Mouse (Mus musculus) forebrain, embryonic 14.5 days (tissue): Measurements from ENCODE around the gene Pak1ip1. TPM values are rescaled to one million over a fixed set of nuclear protein-coding genes. Genes with fewer than 3 reads are reported as not detected.
"Not testable (repeated sequence)": the region's sequence is repeated elsewhere in the genome, so short reads cannot be mapped to it uniquely, and the experiment has no call there.

Experiments used
- ATAC-seq: fragments of 200-750 bp; cut with Nextera tagmentation; 2 replicates; pipeline ENCODE4 v1.8.0; 2017; ENCODE audit warnings: mild to moderate bottlenecking, moderate library complexity
- DNase-seq: peaks from one replicate; pipeline ENCODE4 v3.0.0-alpha.2; 2015; ENCODE audit warnings: low spot score
- H3K27ac ChIP-seq: fragments of 300-500 bp; sonication (generic); 2 replicates; pipeline ENCODE4 v1.5.1; 2014; ENCODE audit warnings: low read depth, mild to moderate bottlenecking, control low read depth, low read length, moderate library complexity
- H3K27me3 ChIP-seq: fragments of 300-500 bp; sonication (generic); replicated peaks from 2 replicates; pipeline ENCODE4 v1.6.1; 2014; ENCODE audit warnings: low read length, control low read depth, mixed read lengths; ENCODE audit not compliant: control insufficient read depth, insufficient read depth
- H3K36me3 ChIP-seq: fragments of 300-500 bp; sonication (generic); 2 replicates; pipeline ENCODE4 v1.6.1; 2014; ENCODE audit warnings: low read length, control low read depth; ENCODE audit not compliant: control insufficient read depth, insufficient read depth
- H3K4me1 ChIP-seq: fragments of 300-500 bp; sonication (generic); 2 replicates; pipeline ENCODE4 v1.6.1; 2014; ENCODE audit warnings: antibody characterized with exemption, low read length, control low read depth; ENCODE audit not compliant: control insufficient read depth, insufficient read depth
- H3K4me2 ChIP-seq: fragments of 300-500 bp; sonication (generic); 2 replicates; pipeline ENCODE4 v1.6.1; 2014; ENCODE audit warnings: mild to moderate bottlenecking, control low read depth, low read length
- H3K4me3 ChIP-seq: fragments of 300-500 bp; sonication (generic); 2 replicates; pipeline ENCODE4 v1.5.1; 2014; ENCODE audit warnings: low read depth, low read length, control low read depth
- H3K9ac ChIP-seq: fragments of 300-500 bp; sonication (generic); 2 replicates; pipeline ENCODE4 v1.6.1; 2014; ENCODE audit warnings: mild to moderate bottlenecking, low read length, control low read depth, moderate library complexity
- H3K9me3 ChIP-seq: fragments of 300-500 bp; sonication (generic); replicated peaks from 2 replicates; pipeline ENCODE4 v1.6.1; 2016; ENCODE audit warnings: low read length, control low read depth, mixed read lengths; ENCODE audit not compliant: control insufficient read depth
- WGBS: fragments of 180-500 bp; shearing (Covaris S2); extraction: QIAGEN DNeasy Blood & Tissue Kit; methylation state at CpG from one replicate; pipeline ENCODE4 v1.1.7; 2014; 5-methylcytosine and 5-hydroxymethylcytosine counted together
- polyA plus RNA-seq: library from polyadenylated mRNA; unstranded; fragments of >200 nt; fragmentation: Nextera tagmentation; extraction: Ambion mirVana; gene quantifications from 2 replicates; pipeline ENCODE4 v1.2.1, GENCODE M21; 2014

Gene Pak1ip1
- polyA plus RNA-seq, 1 experiment from 2014 or later: 86.7 TPM

DNA sequence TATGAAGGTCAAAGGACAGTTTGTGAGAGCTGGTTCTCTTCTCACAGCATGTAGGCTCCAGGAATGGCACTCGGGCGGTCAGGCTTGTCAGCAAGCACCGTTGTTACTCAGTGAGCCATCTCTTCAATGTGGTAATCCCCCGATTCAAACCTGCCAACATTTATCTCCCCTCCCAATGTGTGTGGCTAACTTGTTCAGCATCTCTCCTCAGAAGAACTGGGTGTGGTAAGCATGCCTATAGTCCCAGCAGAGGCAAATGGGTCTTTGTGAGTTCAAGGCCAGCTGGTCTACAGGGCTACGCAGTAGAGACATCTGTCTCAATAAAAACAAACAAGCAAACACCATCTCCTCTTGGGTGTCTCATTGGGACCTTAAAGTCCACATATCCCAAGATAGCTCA, 27.8 kb upstream of the Pak1ip1 start:
- H3K36me3 ChIP-seq: no peaks in the 10 kb centered on the region
- H3K27me3 ChIP-seq: no peaks in the 10 kb centered on the region
- H3K4me2 ChIP-seq: no peak overlapping the region
- no peak for ATAC-seq
- no peaks in the 10 kb centered on the region for H3K9me3 ChIP-seq
- H3K27ac ChIP-seq: no peak overlapping the region
- H3K4me1 ChIP-seq: no peaks in the 10 kb centered on the region
- H3K4me3 ChIP-seq: no peak overlapping the region
- H3K9ac ChIP-seq: no peak overlapping the region
- DNase-seq: no peak
- WGBS: 85% methylated on average over 5 of the region's 5 CpGs

- ATAC-seq (no peak), DNase-seq (peak; percentile 39)
- Histone ChIP-seq H3K27me3 (no peaks in the 10 kb centered on the region), H3K9ac (no peak overlapping the region), H3K27ac (no peak overlapping the region), H3K4me3 (no peak overlapping the region), H3K36me3 (no peaks in the 10 kb centered on the region), H3K9me3 (no peaks in the 10 kb centered on the region), H3K4me1 (no peaks in the 10 kb centered on the region), H3K4me2 (no peak overlapping the region)
- 11% methylated on average over 7 of the region's 7 CpGs for WGBS
Measured at GRCm38 (mm10) chr13:40977609-40978008, 23.2 kb upstream of the Pak1ip1 start.

- no peak for ATAC-seq
- 88% methylated on average over 4 of the region's 4 CpGs for WGBS
- Histone ChIP-seq H3K4me1 (no peaks in the 10 kb centered on the region), H3K27me3 (no peaks in the 10 kb centered on the region), H3K27ac (no peak overlapping the region), H3K36me3 (no peaks in the 10 kb centered on the region), H3K4me2 (no peak overlapping the region), H3K4me3 (no peak overlapping the region), H3K9ac (no peak overlapping the region), H3K9me3 (no peaks in the 10 kb centered on the region)
- no peak for DNase-seq
Measured at GRCm38 (mm10) chr13:40978652-40979051, 22.2 kb upstream of the Pak1ip1 start.

- no peaks in the 10 kb centered on the region for H3K9me3 ChIP-seq
- DNase-seq (no peak), ATAC-seq (no peak)
- H3K27ac ChIP-seq: no peak overlapping the region
- no peak overlapping the region for H3K4me3 ChIP-seq
- H3K9ac ChIP-seq: no peak overlapping the region
- H3K27me3 ChIP-seq: no peaks in the 10 kb centered on the region
- no peak overlapping the region for H3K4me2 ChIP-seq
- no peaks in the 10 kb centered on the region for H3K36me3 ChIP-seq
- WGBS: 56% methylated on average over 2 of the region's 2 CpGs
- H3K4me1 ChIP-seq: no peaks in the 10 kb centered on the region
Measured at GRCm38 (mm10) chr13:40979321-40979720, 21.5 kb upstream of the Pak1ip1 start.

- no peak overlapping the region for H3K4me2 ChIP-seq
- no peaks in the 10 kb centered on the region for H3K9me3 ChIP-seq
- no peaks in the 10 kb centered on the region for H3K36me3 ChIP-seq
- ATAC-seq (no peak), DNase-seq (no peak)
- H3K4me1 ChIP-seq: no peaks in the 10 kb centered on the region
- H3K9ac ChIP-seq: no peak overlapping the region
- 81% methylated on average over 1 of the region's 1 CpGs for WGBS
- no peak overlapping the region for H3K4me3 ChIP-seq
- H3K27me3 ChIP-seq: no peaks in the 10 kb centered on the region
- H3K27ac ChIP-seq: no peak overlapping the region
Measured at GRCm38 (mm10) chr13:40982759-40983158, 18.1 kb upstream of the Pak1ip1 start.

- no peak for DNase-seq
- ATAC-seq: no peak
- 94% methylated on average over 5 of the region's 5 CpGs for WGBS
Measured at GRCm38 (mm10) chr13:40986081-40986480, 14.7 kb upstream of the Pak1ip1 start.

GRCm38 (mm10) chr13:40987608-40988303, 13.1 kb upstream of the Pak1ip1 start:
- 72% methylated on average over 4 of the region's 4 CpGs for whole genome bisulfite sequencing
- DNase-seq, H3K4me1 ChIP-seq, H3K4me3 ChIP-seq, H3K27ac ChIP-seq, H3K4me2 ChIP-seq, ATAC-seq, H3K9me3 ChIP-seq, H3K27me3 ChIP-seq, H3K36me3 ChIP-seq, H3K9ac ChIP-seq: not testable (repeated sequence)

More at GRCm38 (mm10) chr13:40986081-40986480, 14.7 kb upstream of the Pak1ip1 start:
- no peak overlapping the region for H3K9ac ChIP-seq
- no peaks in the 10 kb centered on the region for H3K9me3 ChIP-seq
- no peaks in the 10 kb centered on the region for H3K27me3 ChIP-seq
- H3K4me3 ChIP-seq: no peak overlapping the region
- no peaks in the 10 kb centered on the region for H3K36me3 ChIP-seq
- H3K4me2 ChIP-seq: no peak overlapping the region
- no peaks in the 10 kb centered on the region for H3K4me1 ChIP-seq
- no peak overlapping the region for H3K27ac ChIP-seq

DNA sequence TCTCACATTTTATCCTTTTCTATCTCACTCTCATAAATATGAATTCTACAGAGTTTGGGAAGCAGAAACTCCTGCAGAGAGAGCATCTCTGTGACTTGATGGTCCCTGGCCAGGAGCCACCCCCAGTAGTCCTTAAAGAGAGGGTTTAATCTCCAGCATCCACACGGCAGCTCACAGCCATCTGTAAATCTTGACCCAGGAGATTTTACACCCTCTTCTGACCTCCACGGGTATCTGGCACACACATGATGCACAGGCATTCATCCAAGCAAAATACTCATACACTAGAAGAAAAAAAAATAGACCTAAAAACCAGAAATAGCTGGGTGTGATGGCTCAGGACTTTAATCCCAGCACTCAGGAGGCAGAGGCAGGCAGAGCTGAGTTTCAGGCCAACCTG, 12.4 kb upstream of the Pak1ip1 start:
- no peak overlapping the region for H3K4me2 ChIP-seq
- H3K4me1 ChIP-seq: no peaks in the 10 kb centered on the region
- no peak for ATAC-seq
- WGBS: 68% methylated on average over 2 of the region's 2 CpGs
- H3K27me3 ChIP-seq: no peaks in the 10 kb centered on the region
- no peak overlapping the region for H3K27ac ChIP-seq
- no peak overlapping the region for H3K9ac ChIP-seq
- DNase-seq: no peak
- no peak overlapping the region for H3K4me3 ChIP-seq
- H3K9me3 ChIP-seq: no peaks in the 10 kb centered on the region
- no peaks in the 10 kb centered on the region for H3K36me3 ChIP-seq

DNA sequence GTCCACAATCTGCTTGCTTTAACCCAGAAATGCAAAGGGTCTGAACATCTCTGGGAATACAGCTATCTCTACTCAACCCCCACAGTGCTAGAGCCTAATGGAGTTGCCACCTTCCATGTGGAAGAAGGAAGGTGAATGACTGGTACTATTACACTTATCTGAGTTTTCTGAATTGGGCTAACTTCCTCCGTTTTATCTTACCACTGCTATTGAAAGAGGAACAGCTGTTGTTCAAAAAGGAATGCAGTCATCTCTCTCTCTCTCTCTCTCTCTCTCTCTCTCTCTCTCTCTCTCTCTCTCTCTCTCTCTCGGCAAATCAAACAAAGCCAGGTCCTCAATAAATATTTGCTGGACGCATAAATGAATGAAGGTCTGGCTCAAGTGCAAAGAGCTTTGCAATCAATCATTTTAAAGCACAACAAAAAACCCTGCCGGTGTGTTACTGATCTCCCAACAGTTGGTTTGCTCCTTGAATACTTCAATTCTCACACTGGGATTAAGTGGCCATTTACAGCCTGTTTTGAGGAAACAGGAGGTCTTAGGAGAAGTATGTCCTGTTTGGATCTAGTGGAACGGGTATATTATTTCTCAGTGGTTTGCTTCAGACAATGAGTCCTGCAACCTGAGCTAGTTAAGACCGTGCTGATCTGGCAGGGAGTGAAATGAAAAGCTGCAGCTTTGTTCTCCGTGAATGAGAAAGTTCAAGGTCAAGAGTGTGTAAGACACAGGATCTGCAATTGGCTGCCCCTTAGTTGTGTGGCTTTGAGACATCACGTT, 6.1 kb upstream of the Pak1ip1 start:
- Histone ChIP-seq H3K36me3 (no peaks in the 10 kb centered on the region), H3K9me3 (no peaks in the 10 kb centered on the region), H3K9ac (peak overlapping the region; percentile 41; the same call in 1 of the 2 replicates), H3K4me3 (no peak overlapping the region), H3K27ac (0 out of 2 replicates have a peak overlapping the region, but pooled peaks have one; percentile 24), H3K4me2 (peak overlapping the region; percentile 7; the same call in 1 of the 2 replicates), H3K27me3 (no peaks in the 10 kb centered on the region), H3K4me1 (peaks cover 5% of the 10 kb centered on the region)
- peak; percentile 81 for ATAC-seq
- 2% methylated on average over 8 of the region's 8 CpGs for WGBS
- peak; percentile 67 for DNase-seq
